Mouse (Mus musculus) c-Kit-negative CD71-positive TER-119-positive erythroid progenitor cells, embryonic 14.5 days (primary cell): Measurements from ENCODE around the gene Atp6v1g2.

Experiments
- DNase-seq: peaks from one replicate; pipeline ENCODE4 v3.0.0-alpha.2; 2013; ENCODE audit warnings: low read depth, low spot score

Atp6v1g2 gene

GRCm38 (mm10) chr17:35254241-35255098 lies 21.0 kb downstream of the Atp6v1g2 start:
- no peak for DNase-seq

GRCm38 (mm10) chr17:35255301-35255700 lies 21.8 kb downstream of the Atp6v1g2 start:
- no peak for DNase-seq

- no peak for DNase-seq
These were observed 22.2 kb downstream of the Atp6v1g2 start for GRCm38 (mm10) chr17:35255704-35256103.

GRCm38 (mm10) chr17:35257378-35257777 lies 23.9 kb downstream of the Atp6v1g2 start:
- DNase-seq: no peak

GRCm38 (mm10) chr17:35257824-35258491 lies 24.5 kb downstream of the Atp6v1g2 start:
- peak; percentile 89 for DNase-seq

- no peak for DNase-seq
These were observed 25.3 kb downstream of the Atp6v1g2 start for GRCm38 (mm10) chr17:35258492-35259478.

GRCm38 (mm10) chr17:35259621-35260020 lies 26.2 kb downstream of the Atp6v1g2 start:
- DNase-seq: no peak

GRCm38 (mm10) chr17:35261651-35262050 lies 28.2 kb downstream of the Atp6v1g2 start:
- DNase-seq: no peak

- peak; percentile 80 for DNase-seq
These were observed 29.4 kb downstream of the Atp6v1g2 start, which contains the start of gene H2-D1 for GRCm38 (mm10) chr17:35262664-35263522. Gene H2-D1, plus strand, starts transcription at chr17:35262730.

GRCm38 (mm10) chr17:35263523-35263883 lies 30.0 kb downstream of the Atp6v1g2 start:
- no peak for DNase-seq

- DNase-seq: no peak
These were observed 34.1 kb downstream of the Atp6v1g2 start for GRCm38 (mm10) chr17:35267399-35268086.

- DNase-seq: no peak
These were observed 36.3 kb downstream of the Atp6v1g2 start for GRCm38 (mm10) chr17:35269653-35270347.

GRCm38 (mm10) chr17:35272249-35272648 lies 38.8 kb downstream of the Atp6v1g2 start:
- no peak for DNase-seq

- DNase-seq: peak; percentile 63
These were observed 41.3 kb downstream of the Atp6v1g2 start for GRCm38 (mm10) chr17:35274770-35275169.

GRCm38 (mm10) chr17:35276304-35276864 lies 42.9 kb downstream of the Atp6v1g2 start:
- DNase-seq: no peak

GRCm38 (mm10) chr17:35278049-35278448 lies 44.6 kb downstream of the Atp6v1g2 start:
- DNase-seq: no peak

GRCm38 (mm10) chr17:35278957-35279688 lies 45.7 kb downstream of the Atp6v1g2 start:
- DNase-seq: no peak

- no peak for DNase-seq
These were observed 46.8 kb downstream of the Atp6v1g2 start for GRCm38 (mm10) chr17:35280276-35280675.
